Mouse (Mus musculus): ENCODE measurements around the gene Morn5. TPM values are rescaled to one million over a fixed set of nuclear protein-coding genes. Genes with fewer than 3 reads are reported as not detected.
A peak's percentile ranks its signal among the peaks of the same experiment; 100 is the strongest.

The Morn5 gene
- not detected in 2 replicates for polyA plus RNA-seq (2012; ENCODE audit: insufficient read depth, low replicate concordance)

DNA sequence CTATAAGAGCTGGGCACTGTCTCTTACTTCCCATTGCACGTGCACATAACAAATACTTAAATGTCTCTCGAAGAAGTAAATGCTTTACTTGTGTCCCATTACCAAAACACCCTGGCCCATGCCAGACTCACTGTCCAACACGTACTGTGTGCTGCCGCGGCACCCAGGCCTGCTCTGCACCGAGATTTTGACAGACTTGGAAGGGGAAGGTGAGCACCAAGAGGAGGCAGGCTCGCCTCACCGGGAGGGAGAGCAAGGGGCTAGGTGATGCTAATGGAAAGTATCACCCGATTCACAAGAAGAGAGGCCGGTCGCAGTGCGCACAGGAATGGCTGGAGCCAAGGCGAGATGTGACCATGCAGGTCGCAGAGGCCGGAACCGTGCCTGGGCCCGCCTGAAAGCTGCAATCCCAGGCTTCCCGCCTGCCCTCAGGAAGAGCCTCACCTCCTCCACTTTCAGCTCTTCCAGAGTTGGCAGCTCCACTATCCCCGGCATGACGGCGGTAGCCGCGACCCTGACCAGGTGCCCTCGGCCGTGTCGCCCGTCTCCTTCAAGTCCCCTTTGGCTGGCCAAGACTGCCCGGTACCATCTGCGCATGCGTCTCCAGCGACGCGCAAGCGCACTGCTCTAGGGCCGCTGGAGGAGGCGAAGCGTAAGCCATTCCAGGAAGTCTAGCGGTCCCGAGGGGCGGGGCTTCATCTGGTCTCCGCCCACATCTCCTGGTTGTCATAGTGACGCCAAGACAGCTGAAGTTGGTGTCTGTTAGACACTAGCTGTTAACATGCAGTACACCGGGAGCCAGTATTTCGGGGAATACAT is at the start of gene Morn5, which contains the start of gene Ndufa8:
Morn5 (plus strand) TSS at position 711 of the 819 bp plus-strand sequence.
Ndufa8 (minus strand) TSS at position 659 of the 819 bp plus-strand sequence.
- H3K36me3 ChIP-seq (replicated peaks; ENCODE audit: low read length), result peaks cover 30% of the 10 kb centered on the region
- TF ChIP-seq GATA1 (IDR thresholded peaks at IDR 0.05; ENCODE audit: borderline replicate concordance, low read length) (no peak), FLI1 (IDR thresholded peaks at IDR 0.05; ENCODE audit: low read length) (no peak)
- peak within 1 kb of the TSS; percentile 95 for H3K4me3 ChIP-seq (replicated peaks)
- peaks cover 34% of the 10 kb centered on the region for H3K4me1 ChIP-seq
- H3K27me3 ChIP-seq (replicated peaks), result peaks cover 20% of the 10 kb centered on the region
- H3K9me3 ChIP-seq, result no peaks in the 10 kb centered on the region

DNA sequence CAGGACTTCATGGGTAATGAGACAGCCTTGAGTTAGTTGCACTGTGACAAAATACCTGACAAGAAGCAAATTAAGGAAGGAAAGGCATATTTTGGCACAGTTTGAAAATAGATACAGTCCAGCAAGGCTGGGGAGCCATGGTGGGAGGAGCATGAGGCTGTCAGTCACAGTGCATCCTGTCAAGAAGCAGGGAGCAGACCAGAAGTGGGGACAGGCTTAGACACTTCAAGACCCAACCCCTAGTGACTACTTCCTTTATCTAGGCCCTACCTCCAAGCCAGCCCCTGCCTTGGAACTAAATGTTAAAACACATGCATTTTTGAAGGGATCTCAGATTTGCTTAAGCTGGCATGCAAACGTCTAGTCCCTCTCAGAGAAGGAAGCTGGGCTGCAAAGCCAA is 48.9 kb upstream of the Morn5 start:
- H3K4me1 ChIP-seq, result peaks cover 41% of the 10 kb centered on the region
- no peaks in the 10 kb centered on the region for H3K36me3 ChIP-seq (replicated peaks; ENCODE audit: low read length)
- peaks cover 51% of the 10 kb centered on the region for H3K27me3 ChIP-seq (replicated peaks)
- TF ChIP-seq GATA1 (IDR thresholded peaks at IDR 0.05; ENCODE audit: borderline replicate concordance, low read length), result no peak
- TF ChIP-seq FLI1 (IDR thresholded peaks at IDR 0.05; ENCODE audit: low read length), result no peak
- H3K4me3 ChIP-seq (replicated peaks), result no peak overlapping the region
- peaks cover 18% of the 10 kb centered on the region for H3K9me3 ChIP-seq

DNA sequence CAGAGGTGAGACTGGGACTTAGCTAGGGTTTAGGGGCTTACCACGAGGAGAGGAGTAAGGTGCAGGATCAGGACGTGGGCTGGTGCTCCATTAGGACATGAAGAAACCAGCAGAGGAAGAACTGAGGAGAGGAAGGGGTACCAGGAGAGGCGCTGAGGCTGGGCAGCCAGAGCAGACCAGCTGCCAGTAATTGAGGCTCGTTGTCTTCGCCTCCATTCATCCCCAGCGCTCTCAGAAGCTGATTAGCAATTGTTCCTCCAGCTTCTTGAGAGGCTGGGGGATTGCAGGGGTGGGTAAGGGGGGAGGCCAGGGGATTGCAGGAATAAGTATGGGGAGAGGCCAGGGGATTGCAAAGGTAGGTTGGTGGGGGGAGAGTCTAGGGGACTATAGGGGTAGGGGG is 47.1 kb upstream of the Morn5 start:
- Histone ChIP-seq H3K4me3 (replicated peaks) (no peak overlapping the region), H3K36me3 (replicated peaks; ENCODE audit: low read length) (no peaks in the 10 kb centered on the region), H3K4me1 (peaks cover 32% of the 10 kb centered on the region), H3K9me3 (peaks cover 15% of the 10 kb centered on the region), H3K27me3 (replicated peaks) (peaks cover 64% of the 10 kb centered on the region)
- no peak for TF ChIP-seq FLI1 (IDR thresholded peaks at IDR 0.05; ENCODE audit: low read length)
- TF ChIP-seq GATA1 (IDR thresholded peaks at IDR 0.05; ENCODE audit: borderline replicate concordance, low read length), result no peak

DNA sequence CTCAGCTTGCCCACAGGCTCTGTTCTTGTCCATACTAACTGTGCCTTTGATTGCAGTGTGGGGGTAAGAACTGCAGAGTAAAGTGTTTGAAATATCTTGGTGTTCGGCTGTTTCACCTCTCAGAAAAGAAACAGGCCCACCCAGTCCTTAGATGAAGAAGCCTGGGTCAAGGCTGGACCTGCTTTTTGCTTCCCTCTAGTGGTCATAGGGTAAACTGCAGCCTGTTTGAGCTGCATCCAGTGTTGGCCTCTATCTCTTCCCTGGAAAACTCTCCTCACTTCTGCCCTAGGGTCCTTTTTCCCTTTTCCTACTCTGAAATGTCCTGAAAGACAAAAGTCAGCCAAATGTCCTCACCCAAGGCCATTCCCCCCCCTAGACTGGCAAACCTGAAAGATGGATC is 41.2 kb upstream of the Morn5 start:
- no peak overlapping the region for H3K4me3 ChIP-seq (replicated peaks)

GRCm38 (mm10) chr2:36009386-36009785 is 39.9 kb upstream of the Morn5 start:
- Histone ChIP-seq H3K4me1 (peaks cover 30% of the 10 kb centered on the region), H3K4me3 (replicated peaks) (no peak overlapping the region), H3K27me3 (replicated peaks) (peaks cover 83% of the 10 kb centered on the region), H3K36me3 (replicated peaks; ENCODE audit: low read length) (no peaks in the 10 kb centered on the region), H3K9me3 (no peaks in the 10 kb centered on the region)
- TF ChIP-seq GATA1 (IDR thresholded peaks at IDR 0.05; ENCODE audit: borderline replicate concordance, low read length), result no peak
- no peak for TF ChIP-seq FLI1 (IDR thresholded peaks at IDR 0.05; ENCODE audit: low read length)

More for the DNA sequence above, 41.2 kb upstream of the Morn5 start:
- Histone ChIP-seq H3K4me1 (peaks cover 29% of the 10 kb centered on the region), H3K27me3 (replicated peaks) (peaks cover 80% of the 10 kb centered on the region), H3K36me3 (replicated peaks; ENCODE audit: low read length) (no peaks in the 10 kb centered on the region), H3K9me3 (no peaks in the 10 kb centered on the region)
- TF ChIP-seq FLI1 (IDR thresholded peaks at IDR 0.05; ENCODE audit: low read length) (no peak), GATA1 (IDR thresholded peaks at IDR 0.05; ENCODE audit: borderline replicate concordance, low read length) (no peak)

DNA sequence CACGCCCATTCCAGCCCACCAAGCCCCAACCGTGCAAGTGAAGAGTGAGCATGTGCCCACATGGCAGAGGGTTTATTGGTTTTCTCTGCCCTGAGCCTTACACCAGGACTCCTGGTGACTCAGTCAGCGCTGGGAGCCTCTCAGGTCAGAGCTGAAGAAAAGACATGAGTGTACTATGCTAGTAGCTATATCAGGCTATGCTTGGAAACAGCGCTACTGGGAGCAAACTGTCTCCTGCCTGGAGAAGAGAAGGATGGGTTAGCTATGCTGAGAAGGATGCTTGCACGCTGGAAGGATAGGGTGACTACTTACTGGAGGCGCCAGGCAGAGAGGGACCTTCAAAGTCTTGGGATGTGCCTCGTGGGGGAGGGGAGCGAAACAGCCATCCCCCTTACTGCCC is 38.7 kb upstream of the Morn5 start:
- no peak for TF ChIP-seq GATA1 (IDR thresholded peaks at IDR 0.05; ENCODE audit: borderline replicate concordance, low read length)
- TF ChIP-seq FLI1 (IDR thresholded peaks at IDR 0.05; ENCODE audit: low read length), result no peak
- Histone ChIP-seq H3K36me3 (replicated peaks; ENCODE audit: low read length) (no peaks in the 10 kb centered on the region), H3K4me1 (peaks cover 30% of the 10 kb centered on the region), H3K27me3 (replicated peaks) (peaks cover 71% of the 10 kb centered on the region), H3K4me3 (replicated peaks) (no peak overlapping the region), H3K9me3 (no peaks in the 10 kb centered on the region)

- no peaks in the 10 kb centered on the region for H3K9me3 ChIP-seq
- peaks cover 30% of the 10 kb centered on the region for H3K4me1 ChIP-seq
- H3K27me3 ChIP-seq (replicated peaks), result peaks cover 63% of the 10 kb centered on the region
- TF ChIP-seq GATA1 (IDR thresholded peaks at IDR 0.05; ENCODE audit: borderline replicate concordance, low read length) (no peak), FLI1 (IDR thresholded peaks at IDR 0.05; ENCODE audit: low read length) (no peak)
- no peaks in the 10 kb centered on the region for H3K36me3 ChIP-seq (replicated peaks; ENCODE audit: low read length)
- H3K4me3 ChIP-seq (replicated peaks), result peak overlapping the region; percentile 89
Measured at GRCm38 (mm10) chr2:36011331-36011825, 37.9 kb upstream of the Morn5 start.

- Histone ChIP-seq H3K9me3 (no peaks in the 10 kb centered on the region), H3K4me3 (replicated peaks) (no peak overlapping the region), H3K4me1 (peaks cover 22% of the 10 kb centered on the region), H3K36me3 (replicated peaks; ENCODE audit: low read length) (no peaks in the 10 kb centered on the region), H3K27me3 (replicated peaks) (peaks cover 48% of the 10 kb centered on the region)
- TF ChIP-seq GATA1 (IDR thresholded peaks at IDR 0.05; ENCODE audit: borderline replicate concordance, low read length) (no peak), FLI1 (IDR thresholded peaks at IDR 0.05; ENCODE audit: low read length) (no peak)
Measured at GRCm38 (mm10) chr2:36013010-36013409, 36.2 kb upstream of the Morn5 start.

DNA sequence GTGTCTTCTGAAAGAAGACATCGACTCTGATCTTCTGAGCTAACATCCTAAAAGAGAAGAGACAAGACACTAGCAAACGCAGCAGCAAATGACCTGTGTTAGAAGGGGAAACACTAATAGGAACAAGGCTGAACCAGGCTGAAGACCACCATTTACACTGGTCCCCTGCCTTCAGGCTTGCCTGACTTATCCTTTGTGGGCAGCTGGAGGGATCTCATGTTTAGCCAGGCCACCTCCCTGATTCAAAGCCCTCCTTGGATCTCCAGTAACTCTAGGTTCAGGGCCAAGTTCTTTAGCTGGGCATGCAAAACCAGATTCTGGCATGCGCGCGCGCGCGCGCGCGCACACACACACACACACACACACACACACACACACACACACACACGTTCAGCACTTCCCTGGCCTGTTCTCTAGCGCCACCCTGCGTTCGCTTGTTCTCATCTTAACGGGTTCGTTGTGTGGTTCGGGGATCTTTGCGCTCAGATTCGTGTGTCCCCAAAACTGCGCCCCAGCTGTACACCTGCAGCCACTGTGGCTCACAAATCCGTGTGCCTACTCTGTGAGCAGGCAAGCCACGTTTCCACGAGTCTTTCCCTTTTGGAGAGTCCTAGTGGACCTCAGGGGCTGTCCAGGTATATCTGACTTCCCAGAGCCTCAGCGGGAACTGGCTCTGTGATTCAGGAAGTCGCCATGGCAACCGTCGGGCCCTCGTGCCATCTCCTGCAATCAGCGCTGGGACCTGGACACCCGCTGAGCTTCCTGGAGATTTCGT is 27.7 kb upstream of the Morn5 start:
- H3K4me1 ChIP-seq, result peaks cover 14% of the 10 kb centered on the region
- peaks cover 10% of the 10 kb centered on the region; the same call in 1 of the 2 replicates for H3K9me3 ChIP-seq
- H3K27me3 ChIP-seq (replicated peaks), result peaks cover 63% of the 10 kb centered on the region
- no peaks in the 10 kb centered on the region for H3K36me3 ChIP-seq (replicated peaks; ENCODE audit: low read length)
- peak overlapping the region; percentile 11 for H3K4me3 ChIP-seq (replicated peaks)
- TF ChIP-seq GATA1 (IDR thresholded peaks at IDR 0.05; ENCODE audit: borderline replicate concordance, low read length) (no peak), FLI1 (IDR thresholded peaks at IDR 0.05; ENCODE audit: low read length) (no peak)

All from megakaryocyte, embryonic 14.5 days (primary cell).